Mouse (Mus musculus) lung, embryonic 14.5 days (tissue): ENCODE measurements around the gene Nkd1. TPM values are rescaled to one million over a fixed set of nuclear protein-coding genes. Genes with fewer than 3 reads are reported as not detected.

Experiments used
- ATAC-seq: fragments of 200-750 bp; cut with Nextera tagmentation; 2 replicates; pipeline ENCODE4 v1.8.0; 2017; ENCODE audit warnings: mild to moderate bottlenecking, moderate TSS enrichment, moderate library complexity; ENCODE audit not compliant: insufficient read depth
- DNase-seq: peaks from one replicate; pipeline ENCODE4 v3.0.0-alpha.2; 2015
- H3K27ac ChIP-seq: fragments of 300-500 bp; sonication (generic); 2 replicates; pipeline ENCODE4 v1.5.1; 2014; ENCODE audit warnings: low read depth, mild to moderate bottlenecking, moderate library complexity
- H3K27me3 ChIP-seq: fragments of 300-500 bp; sonication (generic); 2 replicates; pipeline ENCODE4 v1.6.1; 2014; ENCODE audit warnings: low read length, control low read depth; ENCODE audit not compliant: insufficient read depth
- H3K36me3 ChIP-seq: fragments of 300-500 bp; sonication (generic); 2 replicates; pipeline ENCODE4 v1.6.1; 2014; ENCODE audit warnings: control low read depth; ENCODE audit not compliant: insufficient read depth
- H3K4me1 ChIP-seq: fragments of 300-500 bp; sonication (generic); 2 replicates; pipeline ENCODE4 v1.6.1; 2014; ENCODE audit warnings: antibody characterized with exemption, control low read depth; ENCODE audit not compliant: insufficient read depth
- H3K4me2 ChIP-seq: fragments of 300-500 bp; sonication (generic); 2 replicates; pipeline ENCODE4 v1.6.1; 2014; ENCODE audit warnings: mild to moderate bottlenecking
- H3K4me3 ChIP-seq: fragments of 300-500 bp; sonication (generic); 2 replicates; pipeline ENCODE4 v1.5.1; 2014; ENCODE audit warnings: low read depth, low read length
- H3K9ac ChIP-seq: fragments of 300-500 bp; sonication (generic); 2 replicates; pipeline ENCODE4 v1.6.1; 2014
- H3K9me3 ChIP-seq: fragments of 300-500 bp; sonication (generic); 2 replicates; pipeline ENCODE4 v1.6.1; 2016; ENCODE audit warnings: low read depth, low read length, control low read depth
- CTCF ChIP-seq: IDR thresholded peaks from 2 replicates; pipeline ENCODE4 v1.5.1; 2016; ENCODE audit warnings: antibody characterized with exemption, low read depth
- WGBS: fragments of 180-500 bp; shearing (Covaris S2); extraction: QIAGEN DNeasy Blood & Tissue Kit; methylation state at CpG from one replicate; pipeline ENCODE4 v1.1.7; 2014; 5-methylcytosine and 5-hydroxymethylcytosine counted together
- polyA plus RNA-seq: library from polyadenylated mRNA; unstranded; fragments of >200 nt; fragmentation: Nextera tagmentation; extraction: Ambion mirVana; gene quantifications from 2 replicates; pipeline ENCODE4 v1.2.1, GENCODE M21; 2014

Nkd1 gene
- polyA plus RNA-seq, 1 experiment from 2014 or later: 63.4 TPM

GRCm38 (mm10) chr8:88579668-88580330 lies 58.6 kb downstream of the Nkd1 start:
- Histone ChIP-seq H3K4me1 (peaks cover 45% of the 10 kb centered on the region), H3K9me3 (no peaks in the 10 kb centered on the region), H3K4me3 (no peak overlapping the region), H3K27ac (peak overlapping the region; percentile 73), H3K9ac (no peak overlapping the region), H3K4me2 (no peak overlapping the region), H3K36me3 (peaks cover 31% of the 10 kb centered on the region; the same call in 1 of the 2 replicates), H3K27me3 (no peaks in the 10 kb centered on the region)
- no peak for TF ChIP-seq CTCF
- ATAC-seq: no peak
- peak; percentile 50 for DNase-seq
- WGBS: 70% methylated on average over 18 of the region's 18 CpGs

- H3K36me3 ChIP-seq: peaks cover 34% of the 10 kb centered on the region; the same call in 1 of the 2 replicates
- no peak overlapping the region for H3K9ac ChIP-seq
- H3K27ac ChIP-seq: no peak overlapping the region
- ATAC-seq (no peak), DNase-seq (no peak)
- H3K4me1 ChIP-seq: peaks cover 36% of the 10 kb centered on the region
- no peak overlapping the region for H3K4me2 ChIP-seq
- H3K4me3 ChIP-seq: no peak overlapping the region
- TF ChIP-seq CTCF: no peak
- 39% methylated on average over 7 of the region's 7 CpGs for WGBS
- no peaks in the 10 kb centered on the region for H3K27me3 ChIP-seq
- H3K9me3 ChIP-seq: no peaks in the 10 kb centered on the region
Measured at GRCm38 (mm10) chr8:88580785-88581184, 59.6 kb downstream of the Nkd1 start.

GRCm38 (mm10) chr8:88583863-88584262 lies 62.7 kb downstream of the Nkd1 start:
- Histone ChIP-seq H3K27me3 (no peaks in the 10 kb centered on the region), H3K4me2 (no peak overlapping the region), H3K9ac (no peak overlapping the region), H3K36me3 (peaks cover 53% of the 10 kb centered on the region), H3K4me3 (no peak overlapping the region), H3K27ac (no peak overlapping the region), H3K4me1 (peaks cover 13% of the 10 kb centered on the region), H3K9me3 (no peaks in the 10 kb centered on the region)
- ATAC-seq (no peak), DNase-seq (no peak)
- 84% methylated on average over 3 of the region's 3 CpGs for WGBS
- TF ChIP-seq CTCF: no peak

- H3K9me3 ChIP-seq: no peaks in the 10 kb centered on the region
- ATAC-seq: no peak
- no peaks in the 10 kb centered on the region for H3K4me1 ChIP-seq
- no peak overlapping the region for H3K4me3 ChIP-seq
- no peak for TF ChIP-seq CTCF
- no peak overlapping the region for H3K4me2 ChIP-seq
- H3K36me3 ChIP-seq: peaks cover 70% of the 10 kb centered on the region
- H3K27me3 ChIP-seq: no peaks in the 10 kb centered on the region
- WGBS: 90% methylated on average over 8 of the region's 8 CpGs
- no peak for DNase-seq
- H3K27ac ChIP-seq: no peak overlapping the region
- H3K9ac ChIP-seq: no peak overlapping the region
Measured at GRCm38 (mm10) chr8:88588205-88588889, 67.2 kb downstream of the Nkd1 start.

- Histone ChIP-seq H3K4me2 (no peak overlapping the region), H3K36me3 (peaks cover 66% of the 10 kb centered on the region), H3K4me1 (no peaks in the 10 kb centered on the region), H3K27me3 (no peaks in the 10 kb centered on the region), H3K9me3 (no peaks in the 10 kb centered on the region), H3K9ac (no peak overlapping the region), H3K4me3 (no peak overlapping the region), H3K27ac (0 out of 2 replicates have a peak overlapping the region, but pooled peaks have one; percentile 18)
- 47% methylated on average over 6 of the region's 6 CpGs for WGBS
- no peak for TF ChIP-seq CTCF
- peak; percentile 75 for DNase-seq
- ATAC-seq: peak; percentile 25; the same call in 1 of the 2 replicates
Measured at GRCm38 (mm10) chr8:88590226-88590625, 69.1 kb downstream of the Nkd1 start.

- DNase-seq: peak; percentile 12
- no peak overlapping the region for H3K27ac ChIP-seq
- 91% methylated on average over 1 of the region's 1 CpGs for WGBS
Measured at GRCm38 (mm10) chr8:88593947-88594346, 72.8 kb downstream of the Nkd1 start.

GRCm38 (mm10) chr8:88596042-88596441 lies 74.9 kb downstream of the Nkd1 start:
- H3K4me3 ChIP-seq: no peak overlapping the region
- ATAC-seq: no peak
- H3K4me2 ChIP-seq: no peak overlapping the region
- peaks cover 17% of the 10 kb centered on the region for H3K36me3 ChIP-seq
- no peak overlapping the region for H3K9ac ChIP-seq
- H3K27me3 ChIP-seq: no peaks in the 10 kb centered on the region
- WGBS: 77% methylated on average over 12 of the region's 12 CpGs
- TF ChIP-seq CTCF: no peak
- no peaks in the 10 kb centered on the region for H3K9me3 ChIP-seq
- DNase-seq: no peak
- no peak overlapping the region for H3K27ac ChIP-seq
- no peaks in the 10 kb centered on the region for H3K4me1 ChIP-seq

More at GRCm38 (mm10) chr8:88593947-88594346, 72.8 kb downstream of the Nkd1 start:
- no peak for TF ChIP-seq CTCF
- Histone ChIP-seq H3K9me3 (no peaks in the 10 kb centered on the region), H3K9ac (no peak overlapping the region), H3K36me3 (peaks cover 35% of the 10 kb centered on the region), H3K4me2 (no peak overlapping the region), H3K4me1 (no peaks in the 10 kb centered on the region), H3K4me3 (no peak overlapping the region), H3K27me3 (no peaks in the 10 kb centered on the region)
- ATAC-seq: no peak
